Mouse (Mus musculus): ENCODE measurements around the gene Mbl1. TPM values are rescaled to one million over a fixed set of nuclear protein-coding genes. Genes with fewer than 3 reads are reported as not detected.
A peak's percentile ranks its signal among the peaks of the same experiment; 100 is the strongest.

Mbl1 gene
- total RNA-seq (2022) = not detected

GRCm38 (mm10) chr14:41151220-41151898 is at the start of gene Mbl1:
Gene Mbl1 (plus strand): TSS chr14:41151458.
- no peak for DNase-seq

- no peak for DNase-seq
Measured at GRCm38 (mm10) chr14:41102269-41102668, 49.0 kb upstream of the Mbl1 start.

- DNase-seq = no peak
Measured at GRCm38 (mm10) chr14:41104853-41105444, 46.3 kb upstream of the Mbl1 start, which contains the start of gene Mat1a. Gene Mat1a (plus strand): TSS chr14:41105035.

- no peak for DNase-seq
Measured at GRCm38 (mm10) chr14:41111031-41111668, 40.1 kb upstream of the Mbl1 start.

- no peak for DNase-seq
Measured at GRCm38 (mm10) chr14:41112944-41113343, 38.3 kb upstream of the Mbl1 start.

GRCm38 (mm10) chr14:41116271-41116670 is 35.0 kb upstream of the Mbl1 start:
- DNase-seq = no peak

GRCm38 (mm10) chr14:41124683-41125082 is 26.6 kb upstream of the Mbl1 start:
- DNase-seq = no peak

- DNase-seq = no peak
Measured at GRCm38 (mm10) chr14:41127997-41128396, 23.3 kb upstream of the Mbl1 start.

- DNase-seq = no peak
Measured at GRCm38 (mm10) chr14:41131540-41131939, 19.7 kb upstream of the Mbl1 start, which contains the start of gene Sftpa1. Gene Sftpa1 (plus strand): TSS chr14:41131782.

GRCm38 (mm10) chr14:41137006-41137405 is 14.3 kb upstream of the Mbl1 start:
- no peak for DNase-seq

GRCm38 (mm10) chr14:41140686-41141085 is 10.6 kb upstream of the Mbl1 start:
- no peak for DNase-seq

- no peak for DNase-seq
Measured at GRCm38 (mm10) chr14:41146035-41146434, 5.2 kb upstream of the Mbl1 start.

GRCm38 (mm10) chr14:41146922-41147321 is 4.3 kb upstream of the Mbl1 start:
- DNase-seq = no peak

GRCm38 (mm10) chr14:41147356-41147755 is 3.9 kb upstream of the Mbl1 start:
- no peak for DNase-seq

GRCm38 (mm10) chr14:41160076-41160475 is 8.8 kb downstream of the Mbl1 start:
- no peak for DNase-seq

GRCm38 (mm10) chr14:41160743-41161142 is 9.5 kb downstream of the Mbl1 start:
- peak; percentile 15 for DNase-seq

GRCm38 (mm10) chr14:41162663-41163062 is 11.4 kb downstream of the Mbl1 start:
- peak; percentile 23 for DNase-seq

- no peak for DNase-seq
Measured at GRCm38 (mm10) chr14:41167278-41167677, 16.0 kb downstream of the Mbl1 start.

GRCm38 (mm10) chr14:41168567-41168966 is 17.3 kb downstream of the Mbl1 start:
- DNase-seq = no peak

GRCm38 (mm10) chr14:41170514-41170913 is 19.3 kb downstream of the Mbl1 start:
- no peak for DNase-seq

GRCm38 (mm10) chr14:41174802-41175201 is 23.5 kb downstream of the Mbl1 start:
- no peak for DNase-seq

- DNase-seq = no peak
Measured at GRCm38 (mm10) chr14:41185059-41185821, 34.0 kb downstream of the Mbl1 start, which contains the start of gene Sftpd. Gene Sftpd (minus strand): TSS chr14:41185149.

GRCm38 (mm10) chr14:41189496-41189895 is 38.2 kb downstream of the Mbl1 start:
- no peak for DNase-seq
